Mouse (Mus musculus): ENCODE results near the gene Olfr414. TPM values are rescaled to one million over a fixed set of nuclear protein-coding genes. Genes with fewer than 3 reads are reported as not detected.

Olfr414 gene
- polyA plus RNA-seq, 1 experiment = not detected

DNA sequence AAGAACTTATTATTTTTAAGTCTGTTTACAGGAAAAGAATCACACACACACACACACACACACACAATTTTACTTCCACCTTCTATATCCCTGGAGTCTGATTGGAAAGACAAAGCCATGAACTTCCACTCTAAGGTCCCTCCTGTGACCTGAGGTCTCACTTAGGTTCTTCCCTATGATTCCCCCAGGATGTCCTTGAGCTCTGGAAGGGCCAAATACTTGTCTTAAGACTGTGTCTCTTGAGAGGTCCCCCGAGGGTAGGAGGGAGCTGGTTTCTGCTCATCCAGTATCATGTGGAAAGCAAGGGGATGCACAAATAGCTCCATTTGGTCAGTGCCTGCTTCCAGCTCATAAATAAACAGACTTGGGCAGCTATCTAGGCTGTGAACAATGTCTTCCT lies 17.9 kb downstream of the Olfr414 start, which contains the start of gene Olfr220:
TSS of gene Olfr220 (plus strand) at position 301 of the 400 bp plus-strand sequence.
- 58% methylated on average over 1 of the region's 1 CpGs for WGBS
- Histone ChIP-seq H3K4me3 (ENCODE audit: low read depth, low read length) (no peak within 1 kb of the TSS), H3K36me3 (ENCODE audit: control insufficient read depth, insufficient read depth, low read length) (no peaks in the 10 kb centered on the region), H3K27ac (ENCODE audit: insufficient read depth, low read depth, low read length) (no peak within 1 kb of the TSS), H3K27me3 (ENCODE audit: control insufficient read depth, insufficient read depth, low read length) (no peaks in the 10 kb centered on the region), H3K4me1 (ENCODE audit: control insufficient read depth, insufficient read depth, insufficient read length, low read length) (no peaks in the 10 kb centered on the region)
- TF ChIP-seq POLR2A (IDR thresholded peaks at IDR 0.05; ENCODE audit: low read depth, low read length) (no peak), CTCF (IDR thresholded peaks at IDR 0.05; ENCODE audit: extremely low read depth, insufficient read length, insufficient replicate concordance, low read depth, low read length) (no peak)

DNA sequence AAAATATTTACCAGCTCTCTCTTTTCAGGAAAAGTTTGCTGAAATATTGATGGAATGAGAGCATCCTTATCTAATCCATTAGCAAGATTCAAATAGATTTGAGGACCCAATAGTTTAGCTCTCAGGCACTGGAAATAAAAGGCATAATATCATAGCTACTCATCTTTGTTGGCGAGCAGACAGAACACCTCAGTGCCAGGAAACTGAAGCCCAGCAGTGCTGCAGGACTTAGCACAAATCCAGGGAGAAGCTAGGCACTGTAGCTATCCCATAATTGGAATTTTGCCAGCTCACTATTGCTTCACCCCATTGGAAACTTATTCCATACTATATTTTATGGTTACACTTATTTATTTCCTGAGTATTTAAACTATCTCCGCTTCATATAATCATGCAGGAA lies 31.2 kb downstream of the Olfr414 start:
- Histone ChIP-seq H3K36me3 (ENCODE audit: control insufficient read depth, insufficient read depth, low read length) (no peaks in the 10 kb centered on the region), H3K27me3 (ENCODE audit: control insufficient read depth, insufficient read depth, low read length) (no peaks in the 10 kb centered on the region), H3K4me3 (ENCODE audit: low read depth, low read length) (no peak overlapping the region), H3K27ac (ENCODE audit: insufficient read depth, low read depth, low read length) (no peak overlapping the region), H3K4me1 (ENCODE audit: control insufficient read depth, insufficient read depth, insufficient read length, low read length) (no peaks in the 10 kb centered on the region)
- WGBS = 79% methylated on average over 2 of the region's 2 CpGs
- TF ChIP-seq POLR2A (IDR thresholded peaks at IDR 0.05; ENCODE audit: low read depth, low read length) = no peak
- TF ChIP-seq CTCF (IDR thresholded peaks at IDR 0.05; ENCODE audit: extremely low read depth, insufficient read length, insufficient replicate concordance, low read depth, low read length) = no peak

DNA sequence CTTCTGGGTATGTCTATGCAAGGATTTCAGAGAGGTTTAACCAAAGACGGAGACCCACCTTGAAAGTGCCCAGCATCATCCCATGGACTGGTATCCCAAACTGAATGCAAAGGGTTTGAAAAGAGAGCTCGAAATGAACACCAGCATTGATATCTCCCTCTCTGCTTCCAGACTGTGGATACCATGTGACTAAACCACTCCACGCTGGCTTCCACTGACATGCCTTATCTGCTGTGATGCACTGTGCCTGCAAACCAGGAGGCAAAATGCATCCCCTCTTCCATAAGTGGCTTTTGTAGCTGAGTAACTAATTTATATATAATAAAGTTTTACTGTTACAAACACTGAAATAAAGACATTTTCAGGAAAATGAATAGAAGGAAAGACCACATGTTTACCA lies 41.5 kb downstream of the Olfr414 start:
- H3K4me3 ChIP-seq (ENCODE audit: low read depth, low read length) = no peak overlapping the region
- no peaks in the 10 kb centered on the region for H3K27me3 ChIP-seq (ENCODE audit: control insufficient read depth, insufficient read depth, low read length)
- H3K27ac ChIP-seq (ENCODE audit: insufficient read depth, low read depth, low read length) = no peak overlapping the region
- 84% methylated on average over 3 of the region's 3 CpGs for WGBS
- TF ChIP-seq CTCF (IDR thresholded peaks at IDR 0.05; ENCODE audit: extremely low read depth, insufficient read length, insufficient replicate concordance, low read depth, low read length) (no peak), POLR2A (IDR thresholded peaks at IDR 0.05; ENCODE audit: low read depth, low read length) (no peak)
- no peaks in the 10 kb centered on the region for H3K36me3 ChIP-seq (ENCODE audit: control insufficient read depth, insufficient read depth, low read length)
- H3K4me1 ChIP-seq (ENCODE audit: control insufficient read depth, insufficient read depth, insufficient read length, low read length) = no peaks in the 10 kb centered on the region

DNA sequence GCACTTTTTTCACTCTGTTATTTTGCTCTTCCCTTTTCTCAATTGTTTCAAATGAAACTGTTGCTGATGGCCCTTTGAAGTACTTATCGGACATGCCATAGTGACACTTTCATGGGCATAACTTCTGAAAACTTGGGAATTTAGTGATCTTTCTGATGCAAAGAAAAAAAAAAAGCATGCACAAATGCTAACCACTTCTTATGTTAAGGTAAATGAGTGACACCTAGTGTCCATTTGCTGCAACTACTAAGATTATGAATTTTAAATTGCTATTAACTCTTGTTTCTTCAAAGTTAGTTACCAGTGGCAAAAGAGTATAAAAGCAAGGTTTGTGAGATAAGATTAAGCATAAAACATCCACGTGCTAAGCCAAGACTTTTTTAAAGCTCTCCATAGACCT lies 42.4 kb downstream of the Olfr414 start:
- Histone ChIP-seq H3K4me1 (ENCODE audit: control insufficient read depth, insufficient read depth, insufficient read length, low read length) (no peaks in the 10 kb centered on the region), H3K36me3 (ENCODE audit: control insufficient read depth, insufficient read depth, low read length) (no peaks in the 10 kb centered on the region), H3K27me3 (ENCODE audit: control insufficient read depth, insufficient read depth, low read length) (no peaks in the 10 kb centered on the region), H3K4me3 (ENCODE audit: low read depth, low read length) (no peak overlapping the region), H3K27ac (ENCODE audit: insufficient read depth, low read depth, low read length) (no peak overlapping the region)
- WGBS = 17% methylated on average over 2 of the region's 2 CpGs
- TF ChIP-seq CTCF (IDR thresholded peaks at IDR 0.05; ENCODE audit: extremely low read depth, insufficient read length, insufficient replicate concordance, low read depth, low read length) (no peak), POLR2A (IDR thresholded peaks at IDR 0.05; ENCODE audit: low read depth, low read length) (no peak)

DNA sequence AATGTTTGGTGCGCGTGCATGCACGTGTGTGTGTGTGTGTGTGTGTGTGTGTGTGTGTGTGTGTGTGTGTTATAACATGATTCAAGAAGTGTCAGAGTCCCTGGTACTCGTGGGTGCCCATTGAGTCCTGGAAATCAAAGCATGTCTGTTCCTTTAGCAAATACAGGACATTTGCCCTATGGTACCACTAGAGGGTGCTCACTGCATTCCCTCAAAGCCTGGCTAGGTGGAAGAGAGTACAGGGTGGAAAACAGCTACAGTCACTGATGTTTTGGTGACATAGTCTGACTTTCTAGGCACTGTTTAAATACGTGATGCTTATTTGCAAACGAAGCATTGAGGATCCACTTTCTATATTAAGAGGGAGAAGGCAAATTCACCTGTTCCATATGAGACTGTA lies 45.9 kb downstream of the Olfr414 start:
- WGBS = 8% methylated on average over 6 of the region's 6 CpGs
- H3K4me3 ChIP-seq (ENCODE audit: low read depth, low read length) = no peak overlapping the region

DNA sequence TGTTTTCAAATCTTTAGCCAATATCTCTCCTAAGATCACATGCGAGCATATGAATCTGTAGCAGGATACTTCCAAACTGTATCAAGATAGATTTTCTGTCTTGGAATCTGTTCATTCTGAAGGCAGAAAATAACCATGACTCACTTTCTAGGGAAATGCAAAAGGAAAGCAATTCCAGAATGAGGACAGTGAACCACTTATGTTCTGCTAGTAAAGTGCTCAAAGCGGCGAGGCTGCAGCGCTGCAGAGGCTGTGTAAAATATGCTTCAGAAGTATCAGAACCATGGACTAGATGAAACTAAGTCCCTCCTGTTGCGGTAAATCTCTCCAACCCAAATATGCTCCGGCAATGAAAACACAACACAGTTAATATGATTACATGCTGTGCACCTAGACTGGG lies 58.7 kb downstream of the Olfr414 start:
- no peaks in the 10 kb centered on the region; the same call in 1 of the 2 replicates for H3K27me3 ChIP-seq (ENCODE audit: control insufficient read depth, insufficient read depth, low read length)
- H3K27ac ChIP-seq (ENCODE audit: insufficient read depth, low read depth, low read length) = no peak overlapping the region
- H3K4me1 ChIP-seq (ENCODE audit: control insufficient read depth, insufficient read depth, insufficient read length, low read length) = no peaks in the 10 kb centered on the region
- WGBS = 92% methylated on average over 6 of the region's 6 CpGs
- no peaks in the 10 kb centered on the region for H3K36me3 ChIP-seq (ENCODE audit: control insufficient read depth, insufficient read depth, low read length)
- TF ChIP-seq CTCF (IDR thresholded peaks at IDR 0.05; ENCODE audit: extremely low read depth, insufficient read length, insufficient replicate concordance, low read depth, low read length) (no peak), POLR2A (IDR thresholded peaks at IDR 0.05; ENCODE audit: low read depth, low read length) (no peak)
- no peak overlapping the region for H3K4me3 ChIP-seq (ENCODE audit: low read depth, low read length)

More for the DNA sequence above, 45.9 kb downstream of the Olfr414 start:
- no peaks in the 10 kb centered on the region for H3K36me3 ChIP-seq (ENCODE audit: control insufficient read depth, insufficient read depth, low read length)
- no peaks in the 10 kb centered on the region for H3K4me1 ChIP-seq (ENCODE audit: control insufficient read depth, insufficient read depth, insufficient read length, low read length)
- no peak for TF ChIP-seq CTCF (IDR thresholded peaks at IDR 0.05; ENCODE audit: extremely low read depth, insufficient read length, insufficient replicate concordance, low read depth, low read length)
- no peak for TF ChIP-seq POLR2A (IDR thresholded peaks at IDR 0.05; ENCODE audit: low read depth, low read length)
- H3K27me3 ChIP-seq (ENCODE audit: control insufficient read depth, insufficient read depth, low read length) = no peaks in the 10 kb centered on the region
- no peak overlapping the region for H3K27ac ChIP-seq (ENCODE audit: insufficient read depth, low read depth, low read length)

Other genes with a start within 250 kb of the Olfr414 start
- gene Olfr419, start 172.0 kb upstream of the Olfr414 start, polyA plus RNA-seq (2012; rRNA removed) = not detected in 2 replicates
- 1.2 and 3.5 TPM in 2 replicates for gene Mptx1, start 93.5 kb upstream of the Olfr414 start, polyA plus RNA-seq (2012; rRNA removed)
- not detected in 2 replicates for gene Olfr417, start 58.9 kb upstream of the Olfr414 start, polyA plus RNA-seq (2012; rRNA removed)
- gene Olfr248, start 33.0 kb upstream of the Olfr414 start, polyA plus RNA-seq (2012; rRNA removed) = not detected in 2 replicates
- not detected in 2 replicates for gene Olfr220, start 18.0 kb downstream of the Olfr414 start, polyA plus RNA-seq (2012; rRNA removed)
- 0.04 and 0.11 TPM in 2 replicates for gene Fmn2, start 77.8 kb downstream of the Olfr414 start, polyA plus RNA-seq (2012; rRNA removed)

Data from small intestine, adult 2 months (tissue).